Mouse (Mus musculus): ENCODE data around the gene Nr1h2. TPM values are rescaled to one million over a fixed set of nuclear protein-coding genes. Genes with fewer than 3 reads are reported as not detected.

The Nr1h2 gene
- polyA plus RNA-seq, 1 experiment from 2014 or later = 45.9 TPM

DNA sequence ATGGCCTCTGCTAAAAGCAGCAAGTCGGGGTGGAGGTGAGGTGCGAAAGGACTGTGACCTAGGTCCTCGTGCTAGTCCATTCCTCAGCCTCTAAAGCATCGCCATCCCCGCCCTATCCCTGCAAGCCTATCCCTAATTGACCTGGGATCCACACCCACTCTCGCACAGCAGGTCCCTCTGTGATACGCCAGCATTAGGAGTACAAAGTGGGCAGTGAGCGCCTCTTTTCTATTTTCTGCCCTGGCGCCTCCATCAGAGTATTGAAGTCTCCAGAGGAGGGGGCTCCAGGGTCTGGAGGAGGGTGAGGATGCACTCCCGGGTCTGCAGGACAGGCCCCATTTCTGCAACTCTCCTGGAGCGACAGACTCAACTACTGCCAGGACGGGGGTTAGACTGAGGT is 34.6 kb upstream of the Nr1h2 start:
- Histone ChIP-seq H3K27ac (ENCODE audit: low read length) (no peak overlapping the region), H3K4me2 (ENCODE audit: low read depth, low read length) (no peak overlapping the region), H3K4me3 (ENCODE audit: low read depth, low read length) (peak overlapping the region; percentile 46), H3K36me3 (ENCODE audit: control insufficient read depth, insufficient read depth) (no peaks in the 10 kb centered on the region), H3K9ac (ENCODE audit: low read depth, low read length) (no peak overlapping the region), H3K4me1 (ENCODE audit: control insufficient read depth, low read depth, low read length) (peaks cover 10% of the 10 kb centered on the region; the same call in 1 of the 2 replicates), H3K9me3 (replicated peaks; ENCODE audit: control insufficient read depth, low read length) (no peaks in the 10 kb centered on the region), H3K27me3 (ENCODE audit: control insufficient read depth, insufficient read depth, low read depth, low read length) (peaks cover 86% of the 10 kb centered on the region)
- 10% methylated on average over 12 of the region's 12 CpGs for WGBS (ENCODE audit: insufficient replicate concordance)
- ATAC-seq (ENCODE audit: low read depth) = no peak

DNA sequence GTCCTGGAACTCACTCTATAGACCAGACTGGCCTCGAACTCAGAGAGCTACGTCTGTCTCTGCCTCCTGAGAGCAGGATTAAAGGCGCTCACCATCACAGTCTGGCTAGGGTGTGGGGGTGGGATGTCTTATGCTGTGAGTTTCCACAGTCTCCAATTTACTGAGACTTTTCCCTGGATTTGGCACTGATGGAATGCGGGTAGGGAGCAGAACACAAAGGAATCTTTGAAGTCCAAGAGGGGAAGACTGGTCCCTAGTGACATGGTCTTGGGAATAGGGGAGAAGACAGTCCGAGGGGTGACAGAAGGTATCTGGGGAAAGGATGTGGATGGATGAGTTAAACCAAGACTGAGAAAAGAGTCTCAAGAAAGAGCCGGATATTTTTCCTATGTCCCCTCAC is 33.9 kb upstream of the Nr1h2 start:
- Histone ChIP-seq H3K4me2 (ENCODE audit: low read depth, low read length) (no peak overlapping the region), H3K4me1 (ENCODE audit: control insufficient read depth, low read depth, low read length) (peaks cover 10% of the 10 kb centered on the region; the same call in 1 of the 2 replicates), H3K9ac (ENCODE audit: low read depth, low read length) (no peak overlapping the region), H3K4me3 (ENCODE audit: low read depth, low read length) (no peak overlapping the region), H3K36me3 (ENCODE audit: control insufficient read depth, insufficient read depth) (no peaks in the 10 kb centered on the region), H3K27me3 (ENCODE audit: control insufficient read depth, insufficient read depth, low read depth, low read length) (peaks cover 80% of the 10 kb centered on the region), H3K27ac (ENCODE audit: low read length) (no peak overlapping the region), H3K9me3 (replicated peaks; ENCODE audit: control insufficient read depth, low read length) (no peaks in the 10 kb centered on the region)
- no peak for ATAC-seq (ENCODE audit: low read depth)
- WGBS (ENCODE audit: insufficient replicate concordance) = 31% methylated on average over 6 of the region's 6 CpGs

DNA sequence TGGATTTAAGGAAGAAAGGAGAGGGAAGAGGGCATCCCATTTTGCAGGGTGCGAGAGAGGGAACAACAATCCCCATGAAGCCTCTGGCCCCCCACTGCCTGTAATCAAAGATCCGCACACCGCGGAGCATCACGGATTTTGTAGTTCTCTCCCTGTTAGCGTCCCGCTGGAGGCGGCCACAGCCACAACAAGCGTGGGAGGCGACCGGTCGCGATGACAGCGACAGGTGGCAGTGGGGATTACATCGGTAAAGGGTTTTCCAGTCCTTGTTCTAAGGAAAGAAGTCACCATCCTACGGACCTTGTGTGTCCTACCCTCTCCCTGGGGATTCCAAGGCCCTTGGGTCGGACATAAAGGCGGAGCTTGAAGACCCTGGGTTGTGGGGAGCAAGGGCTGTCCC is 33.2 kb upstream of the Nr1h2 start:
- Histone ChIP-seq H3K27me3 (ENCODE audit: control insufficient read depth, insufficient read depth, low read depth, low read length) (peaks cover 72% of the 10 kb centered on the region), H3K9me3 (replicated peaks; ENCODE audit: control insufficient read depth, low read length) (no peaks in the 10 kb centered on the region), H3K27ac (ENCODE audit: low read length) (no peak overlapping the region), H3K4me3 (ENCODE audit: low read depth, low read length) (no peak overlapping the region; the same call in 1 of the 2 replicates), H3K36me3 (ENCODE audit: control insufficient read depth, insufficient read depth) (no peaks in the 10 kb centered on the region), H3K4me1 (ENCODE audit: control insufficient read depth, low read depth, low read length) (peaks cover 10% of the 10 kb centered on the region; the same call in 1 of the 2 replicates), H3K9ac (ENCODE audit: low read depth, low read length) (no peak overlapping the region), H3K4me2 (ENCODE audit: low read depth, low read length) (0 out of 2 replicates have a peak overlapping the region, but pooled peaks have one; percentile 2)
- no peak for ATAC-seq (ENCODE audit: low read depth)
- under 1% methylated on average over 18 of the region's 18 CpGs for WGBS (ENCODE audit: insufficient replicate concordance)

DNA sequence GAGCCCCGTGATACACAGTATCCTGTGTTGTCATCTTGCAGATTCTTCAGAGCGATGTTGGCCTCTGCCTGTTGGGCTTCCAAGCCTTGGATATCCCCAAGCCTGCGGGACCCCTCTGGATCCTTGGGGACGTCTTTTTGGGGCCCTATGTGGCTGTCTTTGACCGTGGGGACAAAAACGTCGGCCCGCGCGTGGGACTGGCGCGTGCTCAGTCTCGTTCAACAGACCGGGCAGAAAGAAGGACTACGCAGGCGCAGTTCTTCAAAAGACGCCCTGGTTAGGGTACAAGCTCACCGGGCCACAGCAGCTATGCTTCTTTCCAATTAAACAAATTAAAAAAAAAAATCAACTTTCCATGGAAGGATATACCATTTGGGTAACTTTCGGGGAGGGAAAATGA is 32.8 kb upstream of the Nr1h2 start:
- Histone ChIP-seq H3K9me3 (replicated peaks; ENCODE audit: control insufficient read depth, low read length) (no peaks in the 10 kb centered on the region), H3K27ac (ENCODE audit: low read length) (no peak overlapping the region), H3K4me2 (ENCODE audit: low read depth, low read length) (0 out of 2 replicates have a peak overlapping the region, but pooled peaks have one; percentile 2), H3K9ac (ENCODE audit: low read depth, low read length) (no peak overlapping the region), H3K27me3 (ENCODE audit: control insufficient read depth, insufficient read depth, low read depth, low read length) (peaks cover 68% of the 10 kb centered on the region), H3K36me3 (ENCODE audit: control insufficient read depth, insufficient read depth) (no peaks in the 10 kb centered on the region), H3K4me1 (ENCODE audit: control insufficient read depth, low read depth, low read length) (peaks cover 9% of the 10 kb centered on the region; the same call in 1 of the 2 replicates), H3K4me3 (ENCODE audit: low read depth, low read length) (no peak overlapping the region)
- no peak for ATAC-seq (ENCODE audit: low read depth)
- WGBS (ENCODE audit: insufficient replicate concordance) = 12% methylated on average over 19 of the region's 19 CpGs

DNA sequence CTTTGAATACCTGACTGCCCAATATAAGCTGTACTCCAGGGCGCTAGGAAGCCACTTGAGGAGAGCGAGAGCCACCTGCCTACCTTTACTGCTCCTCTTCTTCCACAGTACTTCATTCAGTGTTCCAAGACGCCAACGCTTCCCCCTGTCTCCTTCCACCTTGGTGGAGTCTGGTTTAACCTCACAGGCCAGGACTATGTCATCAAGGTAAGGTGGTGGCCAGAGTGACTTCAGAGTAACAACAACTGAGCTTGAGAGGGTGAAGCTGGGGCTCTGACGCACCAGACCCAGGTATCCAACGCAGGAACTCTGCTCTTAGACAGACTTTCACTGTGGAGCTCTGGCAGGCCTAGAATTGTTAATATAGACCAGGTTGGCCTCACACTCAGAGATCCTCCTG is 31.9 kb upstream of the Nr1h2 start:
- Histone ChIP-seq H3K36me3 (ENCODE audit: control insufficient read depth, insufficient read depth) (no peaks in the 10 kb centered on the region), H3K27ac (ENCODE audit: low read length) (no peak overlapping the region), H3K9me3 (replicated peaks; ENCODE audit: control insufficient read depth, low read length) (no peaks in the 10 kb centered on the region), H3K4me3 (ENCODE audit: low read depth, low read length) (no peak overlapping the region), H3K9ac (ENCODE audit: low read depth, low read length) (no peak overlapping the region), H3K4me1 (ENCODE audit: control insufficient read depth, low read depth, low read length) (peaks cover 4% of the 10 kb centered on the region; the same call in 1 of the 2 replicates), H3K27me3 (ENCODE audit: control insufficient read depth, insufficient read depth, low read depth, low read length) (peaks cover 59% of the 10 kb centered on the region), H3K4me2 (ENCODE audit: low read depth, low read length) (no peak overlapping the region)
- ATAC-seq (ENCODE audit: low read depth) = no peak
- WGBS (ENCODE audit: insufficient replicate concordance) = 62% methylated on average over 6 of the region's 6 CpGs

DNA sequence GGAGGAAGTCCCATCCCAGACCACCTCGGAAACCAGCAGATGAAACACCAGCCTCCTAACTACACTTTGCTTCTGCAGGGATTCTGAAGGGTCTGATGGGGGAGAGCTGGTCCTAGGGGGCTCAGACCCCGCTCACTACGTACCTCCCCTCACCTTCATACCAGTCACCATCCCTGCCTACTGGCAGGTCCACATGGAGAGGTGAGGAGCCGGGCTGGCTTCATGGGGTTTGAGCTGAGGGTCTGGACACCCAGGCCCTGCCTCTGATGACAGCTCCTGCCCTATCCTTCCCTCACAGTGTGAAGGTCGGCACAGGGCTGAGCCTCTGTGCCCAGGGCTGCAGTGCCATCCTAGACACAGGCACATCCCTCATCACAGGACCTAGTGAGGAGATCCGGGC is 31.2 kb upstream of the Nr1h2 start:
- Histone ChIP-seq H3K27ac (ENCODE audit: low read length) (no peak overlapping the region), H3K9ac (ENCODE audit: low read depth, low read length) (no peak overlapping the region), H3K4me3 (ENCODE audit: low read depth, low read length) (no peak overlapping the region), H3K36me3 (ENCODE audit: control insufficient read depth, insufficient read depth) (no peaks in the 10 kb centered on the region), H3K27me3 (ENCODE audit: control insufficient read depth, insufficient read depth, low read depth, low read length) (peaks cover 52% of the 10 kb centered on the region), H3K4me1 (ENCODE audit: control insufficient read depth, low read depth, low read length) (peaks cover 4% of the 10 kb centered on the region; the same call in 1 of the 2 replicates), H3K4me2 (ENCODE audit: low read depth, low read length) (no peak overlapping the region), H3K9me3 (replicated peaks; ENCODE audit: control insufficient read depth, low read length) (no peaks in the 10 kb centered on the region)
- WGBS (ENCODE audit: insufficient replicate concordance) = 56% methylated on average over 6 of the region's 6 CpGs
- ATAC-seq (ENCODE audit: low read depth) = no peak

DNA sequence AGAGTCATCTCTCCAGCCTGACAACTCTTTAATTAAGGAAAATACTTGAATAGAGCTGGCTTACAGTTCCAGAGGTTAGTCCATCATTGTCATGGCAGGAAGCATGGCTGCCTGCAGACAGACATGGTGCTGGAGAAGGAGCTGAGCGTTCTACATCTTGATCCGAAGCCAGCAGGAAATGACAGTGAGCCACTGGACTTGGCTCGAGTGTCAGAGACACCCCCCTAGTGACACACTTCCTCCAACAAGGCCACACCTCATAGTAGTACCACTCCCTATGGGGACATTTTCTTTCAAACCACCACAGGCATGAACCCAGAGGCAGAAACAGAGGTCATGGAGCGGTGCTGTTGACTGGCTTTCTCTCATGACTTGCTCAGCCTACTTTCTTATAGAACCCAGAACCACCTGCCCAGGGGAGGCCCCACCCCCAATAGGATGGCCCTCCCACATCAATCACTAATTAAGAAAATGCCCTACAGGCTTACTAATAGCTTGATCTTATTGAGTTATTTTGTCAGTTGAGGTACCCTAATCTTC is 30.6 kb upstream of the Nr1h2 start:
- no peaks in the 10 kb centered on the region for H3K36me3 ChIP-seq (ENCODE audit: control insufficient read depth, insufficient read depth)
- H3K27me3 ChIP-seq (ENCODE audit: control insufficient read depth, insufficient read depth, low read depth, low read length) = peaks cover 46% of the 10 kb centered on the region
- H3K27ac ChIP-seq (ENCODE audit: low read length) = no peak overlapping the region
- no peak overlapping the region for H3K9ac ChIP-seq (ENCODE audit: low read depth, low read length)
- 38% methylated on average over 4 of the region's 4 CpGs for whole genome bisulfite sequencing (ENCODE audit: insufficient replicate concordance)
- no peaks in the 10 kb centered on the region for H3K9me3 ChIP-seq (replicated peaks; ENCODE audit: control insufficient read depth, low read length)
- H3K4me1 ChIP-seq (ENCODE audit: control insufficient read depth, low read depth, low read length) = peaks cover 4% of the 10 kb centered on the region; the same call in 1 of the 2 replicates
- no peak overlapping the region for H3K4me3 ChIP-seq (ENCODE audit: low read depth, low read length)
- H3K4me2 ChIP-seq (ENCODE audit: low read depth, low read length) = no peak overlapping the region
- no peak for ATAC-seq (ENCODE audit: low read depth)

DNA sequence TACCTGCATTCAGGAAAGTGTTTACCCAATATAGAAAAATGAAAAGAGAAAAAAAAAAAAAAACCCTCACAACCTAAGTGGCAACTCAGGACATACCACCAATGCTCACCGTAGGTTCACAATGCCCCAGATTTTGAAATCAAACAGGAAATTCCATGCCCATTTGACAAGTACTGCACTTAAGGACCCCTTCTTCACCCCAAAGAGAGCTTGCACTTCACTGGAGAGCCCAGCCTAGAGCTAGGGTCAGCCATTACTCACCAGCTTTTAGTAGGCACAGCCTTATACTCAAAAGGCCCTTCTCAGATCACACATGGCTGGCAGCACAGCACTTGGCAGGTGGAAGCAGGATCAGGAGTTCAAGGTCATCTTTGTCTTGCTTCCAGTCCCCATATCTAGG is 29.4 kb upstream of the Nr1h2 start:
- H3K9ac ChIP-seq (ENCODE audit: low read depth, low read length) = no peak overlapping the region
- no peak overlapping the region for H3K4me2 ChIP-seq (ENCODE audit: low read depth, low read length)
- no peaks in the 10 kb centered on the region for H3K36me3 ChIP-seq (ENCODE audit: control insufficient read depth, insufficient read depth)
- H3K4me1 ChIP-seq (ENCODE audit: control insufficient read depth, low read depth, low read length) = no peaks in the 10 kb centered on the region
- H3K27ac ChIP-seq (ENCODE audit: low read length) = no peak overlapping the region
- 38% methylated on average over 1 of the region's 1 CpGs for WGBS (ENCODE audit: insufficient replicate concordance)
- no peak for ATAC-seq (ENCODE audit: low read depth)
- peaks cover 34% of the 10 kb centered on the region for H3K27me3 ChIP-seq (ENCODE audit: control insufficient read depth, insufficient read depth, low read depth, low read length)
- H3K9me3 ChIP-seq (replicated peaks; ENCODE audit: control insufficient read depth, low read length) = no peaks in the 10 kb centered on the region
- H3K4me3 ChIP-seq (ENCODE audit: low read depth, low read length) = no peak overlapping the region

DNA sequence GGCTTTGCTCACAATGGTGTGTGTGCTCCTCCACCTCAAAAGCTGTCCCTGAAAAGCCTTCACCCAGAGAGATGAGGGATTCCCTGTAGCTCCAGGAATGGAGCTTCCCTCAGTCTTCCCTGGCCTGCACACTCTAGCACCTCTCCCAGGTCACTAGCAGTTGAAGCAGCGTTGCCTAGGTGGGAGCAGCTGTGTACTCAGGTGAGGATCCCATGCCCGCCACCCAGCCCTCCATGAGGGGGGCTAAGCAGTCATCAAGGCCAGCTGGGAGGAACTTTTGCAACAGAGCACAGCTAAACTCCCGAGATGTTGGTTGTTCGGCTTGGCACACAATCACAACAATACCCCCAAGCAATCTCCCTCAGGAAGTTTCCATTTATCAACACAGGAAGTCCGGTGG is 29.0 kb upstream of the Nr1h2 start:
- H3K9ac ChIP-seq (ENCODE audit: low read depth, low read length) = no peak overlapping the region
- H3K9me3 ChIP-seq (replicated peaks; ENCODE audit: control insufficient read depth, low read length) = no peaks in the 10 kb centered on the region
- H3K4me2 ChIP-seq (ENCODE audit: low read depth, low read length) = no peak overlapping the region
- H3K27me3 ChIP-seq (ENCODE audit: control insufficient read depth, insufficient read depth, low read depth, low read length) = peaks cover 30% of the 10 kb centered on the region
- H3K4me1 ChIP-seq (ENCODE audit: control insufficient read depth, low read depth, low read length) = no peaks in the 10 kb centered on the region
- WGBS (ENCODE audit: insufficient replicate concordance) = 31% methylated on average over 5 of the region's 5 CpGs
- ATAC-seq (ENCODE audit: low read depth) = no peak
- no peaks in the 10 kb centered on the region for H3K36me3 ChIP-seq (ENCODE audit: control insufficient read depth, insufficient read depth)
- H3K4me3 ChIP-seq (ENCODE audit: low read depth, low read length) = no peak overlapping the region
- H3K27ac ChIP-seq (ENCODE audit: low read length) = no peak overlapping the region
